Mouse (Mus musculus): ENCODE results near the gene Gaa. TPM values are rescaled to one million over a fixed set of nuclear protein-coding genes. Genes with fewer than 3 reads are reported as not detected.
"Not testable (repeated sequence)": the region's sequence is repeated elsewhere in the genome, so short reads cannot be mapped to it uniquely, and the experiment has no call there.

Gaa gene
- total and polyA plus RNA-seq, 2 experiments from 2014 or later, result 56.3 to 91.1 TPM

DNA sequence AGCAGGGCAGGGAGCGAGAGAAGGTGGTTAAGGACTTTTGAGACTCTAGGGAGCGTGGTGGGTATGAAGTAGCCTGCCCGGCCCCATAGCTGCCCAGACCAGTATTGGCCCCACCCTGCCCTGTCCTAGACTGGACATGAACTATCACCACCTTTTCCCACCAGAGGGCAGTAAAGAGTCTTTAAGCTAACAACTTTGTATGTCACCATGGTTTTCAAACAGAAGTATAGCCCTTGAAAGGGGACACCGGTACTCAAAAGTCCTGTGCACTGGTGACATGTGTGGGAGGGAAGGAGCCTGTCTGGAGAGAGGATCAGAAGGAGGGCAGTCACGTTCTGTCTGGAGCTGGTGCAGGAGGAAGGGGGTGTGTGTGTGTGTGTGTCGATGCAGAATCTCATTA, 18.7 kb upstream of the Gaa start:
- TF ChIP-seq EP300 (IDR thresholded peaks at IDR 0.05; ENCODE audit: low read depth), result no peak
- TF ChIP-seq CTCF (IDR thresholded peaks at IDR 0.05; ENCODE audit: low read depth), result peak; percentile 66
- no peaks in the 10 kb centered on the region for H3K4me1 ChIP-seq (ENCODE audit: control insufficient read depth, insufficient read depth)
- no peak overlapping the region for H3K9ac ChIP-seq (replicated peaks; ENCODE audit: low read depth, low read length)
- ATAC-seq (ENCODE audit: insufficient read depth, low read depth) (peak; percentile 83), DNase-seq (ENCODE audit: low spot score) (peak; percentile 86)
- H3K27ac ChIP-seq (ENCODE audit: low read depth), result no peak overlapping the region
- no peak overlapping the region for H3K4me3 ChIP-seq (ENCODE audit: low read depth, low read length)
- H3K9me3 ChIP-seq (replicated peaks; ENCODE audit: control insufficient read depth, low read length), result no peaks in the 10 kb centered on the region
- H3K27me3 ChIP-seq (ENCODE audit: control insufficient read depth, insufficient read depth, low read length), result peaks cover 17% of the 10 kb centered on the region
- WGBS, result 19% methylated on average over 6 of the region's 6 CpGs
- no peak overlapping the region for H3K4me2 ChIP-seq (ENCODE audit: low read depth, low read length)
- no peaks in the 10 kb centered on the region for H3K36me3 ChIP-seq (replicated peaks; ENCODE audit: control insufficient read depth, insufficient read depth, low read length)

DNA sequence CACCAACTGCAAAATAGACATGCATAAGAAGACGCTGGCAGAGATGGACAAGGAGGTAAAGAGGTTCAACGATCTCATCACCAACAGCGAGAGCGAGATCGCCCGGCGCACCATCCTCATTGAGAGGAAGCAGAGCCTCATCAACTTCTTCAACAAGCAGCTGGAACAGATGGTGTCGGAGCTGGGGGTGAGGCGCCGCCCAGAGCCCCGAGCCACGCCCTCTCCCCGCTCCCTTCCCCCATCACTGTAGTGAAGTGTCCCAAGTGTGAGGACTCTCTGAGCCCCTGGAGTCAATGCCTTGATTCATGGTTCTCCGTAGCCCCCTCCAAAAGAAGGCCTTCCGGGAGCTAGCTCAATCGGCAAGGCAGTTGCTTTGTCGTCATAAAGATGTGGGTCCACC, 16.7 kb upstream of the Gaa start:
- no peak overlapping the region for H3K27ac ChIP-seq (ENCODE audit: low read depth)
- H3K9ac ChIP-seq (replicated peaks; ENCODE audit: low read depth, low read length), result no peak overlapping the region
- H3K36me3 ChIP-seq (replicated peaks; ENCODE audit: control insufficient read depth, insufficient read depth, low read length), result no peaks in the 10 kb centered on the region
- TF ChIP-seq EP300 (IDR thresholded peaks at IDR 0.05; ENCODE audit: low read depth) (no peak), CTCF (IDR thresholded peaks at IDR 0.05; ENCODE audit: low read depth) (no peak)
- peaks cover 17% of the 10 kb centered on the region for H3K27me3 ChIP-seq (ENCODE audit: control insufficient read depth, insufficient read depth, low read length)
- H3K4me2 ChIP-seq (ENCODE audit: low read depth, low read length), result no peak overlapping the region
- WGBS, result 34% methylated on average over 17 of the region's 17 CpGs
- DNase-seq (ENCODE audit: low spot score), result no peak
- H3K9me3 ChIP-seq (replicated peaks; ENCODE audit: control insufficient read depth, low read length), result no peaks in the 10 kb centered on the region
- H3K4me3 ChIP-seq (ENCODE audit: low read depth, low read length), result no peak overlapping the region
- H3K4me1 ChIP-seq (ENCODE audit: control insufficient read depth, insufficient read depth), result no peaks in the 10 kb centered on the region
- no peak for ATAC-seq (ENCODE audit: insufficient read depth, low read depth)

DNA sequence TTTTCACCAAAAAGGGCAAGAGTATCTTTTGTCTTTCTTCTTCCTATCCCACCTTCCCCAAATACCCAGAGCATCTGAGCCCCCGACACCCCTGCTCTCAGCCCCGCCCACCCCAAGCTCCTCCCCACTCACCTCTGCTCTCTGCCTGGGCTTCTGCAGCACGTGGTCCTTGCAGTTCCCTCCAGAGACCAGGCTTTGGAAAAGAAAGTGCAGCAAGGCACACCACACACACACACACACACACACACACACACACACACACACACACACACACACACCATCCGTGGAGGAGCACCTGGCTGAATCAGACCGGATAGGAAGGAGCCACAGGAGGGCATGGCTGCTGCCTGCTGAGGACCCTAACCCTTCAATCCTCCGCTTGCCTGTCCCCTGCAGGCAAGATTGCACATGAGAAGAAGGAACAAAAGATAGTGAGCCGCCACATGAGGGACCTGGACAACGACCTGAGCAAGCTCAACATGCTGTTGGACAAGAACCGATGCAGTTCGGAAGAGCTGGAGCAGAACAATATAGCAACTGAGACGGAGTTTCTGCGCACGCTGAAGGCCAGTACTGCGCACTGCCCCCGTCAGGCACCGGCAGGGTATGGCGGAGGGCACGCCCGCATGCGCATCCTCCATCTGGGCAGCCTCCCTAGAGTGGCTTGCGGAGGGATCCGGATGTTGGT, 14.7 kb upstream of the Gaa start:
- no peak overlapping the region for H3K27ac ChIP-seq (ENCODE audit: low read depth)
- H3K27me3 ChIP-seq (ENCODE audit: control insufficient read depth, insufficient read depth, low read length), result peaks cover 17% of the 10 kb centered on the region
- H3K4me1 ChIP-seq (ENCODE audit: control insufficient read depth, insufficient read depth), result no peaks in the 10 kb centered on the region
- WGBS, result 6% methylated on average over 22 of the region's 22 CpGs
- peak; percentile 64 for TF ChIP-seq CTCF (IDR thresholded peaks at IDR 0.05; ENCODE audit: low read depth)
- TF ChIP-seq EP300 (IDR thresholded peaks at IDR 0.05; ENCODE audit: low read depth), result no peak
- H3K4me3 ChIP-seq (ENCODE audit: low read depth, low read length), result no peak overlapping the region
- no peak overlapping the region for H3K9ac ChIP-seq (replicated peaks; ENCODE audit: low read depth, low read length)
- no peaks in the 10 kb centered on the region for H3K36me3 ChIP-seq (replicated peaks; ENCODE audit: control insufficient read depth, insufficient read depth, low read length)
- ATAC-seq (ENCODE audit: insufficient read depth, low read depth) (peak; percentile 72), DNase-seq (ENCODE audit: low spot score) (no peak)
- peak overlapping the region; percentile 41 for H3K4me2 ChIP-seq (ENCODE audit: low read depth, low read length)
- no peaks in the 10 kb centered on the region for H3K9me3 ChIP-seq (replicated peaks; ENCODE audit: control insufficient read depth, low read length)

DNA sequence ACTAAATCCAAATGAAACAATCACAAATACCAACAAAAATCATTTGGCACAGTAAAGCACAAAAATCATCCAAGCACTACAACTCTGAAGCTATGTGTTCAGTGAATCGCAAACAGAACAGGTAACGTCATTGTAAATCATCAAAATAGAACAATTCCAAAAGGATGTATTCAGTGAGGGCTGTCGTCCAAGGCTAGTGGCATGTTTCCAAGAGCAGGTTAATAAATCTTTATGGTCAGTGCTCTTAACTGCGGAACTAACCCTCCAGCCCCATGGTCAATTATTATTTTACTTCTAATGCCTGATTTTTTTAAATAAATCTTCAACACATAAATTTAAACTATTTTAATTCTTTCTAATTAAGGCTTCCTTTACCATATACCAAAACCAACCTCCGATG, 11.1 kb upstream of the Gaa start:
- not testable (repeated sequence) for H3K27ac ChIP-seq (ENCODE audit: low read depth); DNase-seq (ENCODE audit: low spot score); ATAC-seq (ENCODE audit: insufficient read depth, low read depth); H3K4me3 ChIP-seq (ENCODE audit: low read depth, low read length); H3K9me3 ChIP-seq (replicated peaks; ENCODE audit: control insufficient read depth, low read length); H3K36me3 ChIP-seq (replicated peaks; ENCODE audit: control insufficient read depth, insufficient read depth, low read length); H3K4me1 ChIP-seq (ENCODE audit: control insufficient read depth, insufficient read depth); H3K9ac ChIP-seq (replicated peaks; ENCODE audit: low read depth, low read length); H3K4me2 ChIP-seq (ENCODE audit: low read depth, low read length)
- WGBS, result 79% methylated on average over 5 of the region's 5 CpGs
- peaks cover 13% of the 10 kb centered on the region for H3K27me3 ChIP-seq (ENCODE audit: control insufficient read depth, insufficient read depth, low read length)

DNA sequence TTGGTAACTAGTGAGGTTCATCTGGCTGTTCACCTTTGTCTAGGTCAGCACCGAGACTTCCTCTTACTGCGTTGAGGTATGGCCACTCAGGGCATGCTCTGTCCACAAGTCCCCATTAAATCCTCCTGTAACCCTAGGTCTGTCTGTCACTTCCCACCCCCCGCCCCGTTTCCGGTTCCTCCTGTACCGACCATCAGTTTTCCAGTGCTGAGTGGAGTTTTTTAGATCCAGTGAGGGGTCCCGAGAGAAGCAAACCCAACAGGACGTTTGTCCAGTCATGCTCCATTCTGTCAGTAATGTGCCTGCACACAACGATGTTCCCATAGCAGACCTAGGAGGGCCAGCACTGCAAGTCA, 9.5 kb upstream of the Gaa start:
- H3K9ac ChIP-seq (replicated peaks; ENCODE audit: low read depth, low read length), result 0 out of 2 replicates have a peak overlapping the region, but pooled peaks have one; percentile 12
- 57% methylated on average over 9 of the region's 9 CpGs for WGBS
- no peak for TF ChIP-seq CTCF (IDR thresholded peaks at IDR 0.05; ENCODE audit: low read depth)
- no peak for TF ChIP-seq EP300 (IDR thresholded peaks at IDR 0.05; ENCODE audit: low read depth)
- no peak overlapping the region for H3K27ac ChIP-seq (ENCODE audit: low read depth)
- ATAC-seq (ENCODE audit: insufficient read depth, low read depth) (no peak), DNase-seq (ENCODE audit: low spot score) (no peak)
- H3K4me1 ChIP-seq (ENCODE audit: control insufficient read depth, insufficient read depth), result no peaks in the 10 kb centered on the region
- H3K27me3 ChIP-seq (ENCODE audit: control insufficient read depth, insufficient read depth, low read length), result peaks cover 3% of the 10 kb centered on the region; the same call in 1 of the 2 replicates
- H3K4me3 ChIP-seq (ENCODE audit: low read depth, low read length), result no peak overlapping the region
- H3K4me2 ChIP-seq (ENCODE audit: low read depth, low read length), result peak overlapping the region; percentile 49
- no peaks in the 10 kb centered on the region for H3K9me3 ChIP-seq (replicated peaks; ENCODE audit: control insufficient read depth, low read length)
- H3K36me3 ChIP-seq (replicated peaks; ENCODE audit: control insufficient read depth, insufficient read depth, low read length), result no peaks in the 10 kb centered on the region
